Mouse (Mus musculus): ENCODE measurements around the gene Fam78a.

Gene Fam78a

GRCm38 (mm10) chr2:32084111-32084871 is at the start of gene Fam78a:
Fam78a (minus strand) TSS chr2:32084857.
- peak in 1 of 2 experiments; percentile 18 for DNase-seq (ENCODE audit: low spot score in 2 of 2)

- peak; percentile 76 to 89 for DNase-seq (ENCODE audit: low spot score in 2 of 2)
Measured at GRCm38 (mm10) chr2:32134039-32134438, 49.4 kb upstream of the Fam78a start.

GRCm38 (mm10) chr2:32132567-32132992 is 47.9 kb upstream of the Fam78a start:
- no peak for DNase-seq (ENCODE audit: low spot score in 2 of 2)

GRCm38 (mm10) chr2:32131866-32132566 is 47.4 kb upstream of the Fam78a start:
- DNase-seq (ENCODE audit: low spot score in 2 of 2), result no peak

GRCm38 (mm10) chr2:32131205-32131834 is 46.7 kb upstream of the Fam78a start:
- DNase-seq (ENCODE audit: low spot score in 2 of 2), result no peak

- peak in 1 of 2 experiments; percentile 66 for DNase-seq (ENCODE audit: low spot score in 2 of 2)
Measured at GRCm38 (mm10) chr2:32130435-32130834, 45.8 kb upstream of the Fam78a start.

- DNase-seq (ENCODE audit: low spot score in 2 of 2), result no peak
Measured at GRCm38 (mm10) chr2:32129383-32130074, 44.9 kb upstream of the Fam78a start.

GRCm38 (mm10) chr2:32128536-32128841 is 43.8 kb upstream of the Fam78a start:
- no peak for DNase-seq (ENCODE audit: low spot score in 2 of 2)

- DNase-seq (ENCODE audit: low spot score in 2 of 2), result no peak
Measured at GRCm38 (mm10) chr2:32127653-32128535, 43.2 kb upstream of the Fam78a start.

GRCm38 (mm10) chr2:32121785-32122184 is 37.1 kb upstream of the Fam78a start:
- no peak for DNase-seq (ENCODE audit: low spot score in 2 of 2)

- no peak for DNase-seq (ENCODE audit: low spot score in 2 of 2)
Measured at GRCm38 (mm10) chr2:32121150-32121549, 36.5 kb upstream of the Fam78a start.

GRCm38 (mm10) chr2:32119802-32120750 is 35.4 kb upstream of the Fam78a start:
- no peak for DNase-seq (ENCODE audit: low spot score in 2 of 2)

GRCm38 (mm10) chr2:32115851-32116268 is 31.2 kb upstream of the Fam78a start:
- DNase-seq (ENCODE audit: low spot score in 2 of 2), result no peak

GRCm38 (mm10) chr2:32112548-32112947 is 27.9 kb upstream of the Fam78a start:
- DNase-seq (ENCODE audit: low spot score in 2 of 2), result no peak

- DNase-seq (ENCODE audit: low spot score in 2 of 2), result no peak
Measured at GRCm38 (mm10) chr2:32111268-32111667, 26.6 kb upstream of the Fam78a start.

- no peak for DNase-seq (ENCODE audit: low spot score in 2 of 2)
Measured at GRCm38 (mm10) chr2:32105930-32106329, 21.3 kb upstream of the Fam78a start.

GRCm38 (mm10) chr2:32105117-32105913 is 20.7 kb upstream of the Fam78a start:
- DNase-seq (ENCODE audit: low spot score in 2 of 2), result no peak

- DNase-seq (ENCODE audit: low spot score in 2 of 2), result no peak
Measured at GRCm38 (mm10) chr2:32104122-32104521, 19.5 kb upstream of the Fam78a start.

GRCm38 (mm10) chr2:32103557-32103956 is 18.9 kb upstream of the Fam78a start:
- DNase-seq (ENCODE audit: low spot score in 2 of 2), result no peak

Measured in frontal cortex, postnatal 14 days (tissue).